Mouse (Mus musculus): ENCODE measurements around the gene Tm4sf4. TPM values are rescaled to one million over a fixed set of nuclear protein-coding genes. Genes with fewer than 3 reads are reported as not detected.

Gene Tm4sf4
- polyA plus RNA-seq (2015; fragmentation: Nextera tagmentation; extraction: Ambion mirVana): 1.4 TPM in 2 replicates

- 38% methylated on average over 10 of the region's 10 CpGs for WGBS
- Histone ChIP-seq H3K27ac (ENCODE audit: low read length) (no peak within 1 kb of the TSS), H3K9ac (replicated peaks; ENCODE audit: low read length) (no peak within 1 kb of the TSS), H3K27me3 (ENCODE audit: insufficient read depth, low read length) (no peaks in the 10 kb centered on the region), H3K4me3 (ENCODE audit: low read length) (no peak within 1 kb of the TSS), H3K4me1 (ENCODE audit: insufficient read depth, low read length) (peaks cover 12% of the 10 kb centered on the region), H3K9me3 (ENCODE audit: low read length) (no peaks in the 10 kb centered on the region), H3K4me2 (replicated peaks; ENCODE audit: low read depth, low read length) (no peak within 1 kb of the TSS; the same call in 1 of the 2 replicates), H3K36me3 (ENCODE audit: insufficient read depth, low read length) (no peaks in the 10 kb centered on the region)
- no peak for ATAC-seq (ENCODE audit: low FRiP score, low TSS enrichment)
These were observed at the start of gene Tm4sf4 for GRCm38 (mm10) chr3:57425089-57425730. Gene Tm4sf4, plus strand, starts transcription at chr3:57425314.

DNA sequence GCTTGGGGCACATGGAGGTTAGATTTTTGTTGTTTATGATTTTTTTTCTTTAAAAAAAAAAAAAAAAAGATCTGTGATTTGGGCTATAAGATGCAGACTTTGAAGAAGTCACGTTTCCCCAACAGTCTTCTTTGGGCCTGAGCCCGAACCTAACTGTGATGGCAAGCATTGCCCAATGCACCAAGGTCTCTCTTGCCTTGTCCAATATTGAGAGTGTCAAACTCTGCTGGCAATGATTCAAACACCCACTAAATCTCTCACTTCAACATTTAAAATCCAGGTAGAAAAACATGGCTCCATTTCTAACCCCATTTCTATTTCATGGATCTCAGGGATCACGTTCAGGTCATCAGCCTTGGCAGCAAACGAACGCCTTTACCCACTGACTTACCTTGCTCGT is 38.7 kb upstream of the Tm4sf4 start:
- no peaks in the 10 kb centered on the region for H3K4me1 ChIP-seq (ENCODE audit: insufficient read depth, low read length)
- 0 out of 2 replicates have a peak, but pooled peaks cover 2% of the 10 kb centered on the region for H3K9me3 ChIP-seq (ENCODE audit: low read length)
- H3K36me3 ChIP-seq (ENCODE audit: insufficient read depth, low read length): no peaks in the 10 kb centered on the region
- no peak overlapping the region for H3K27ac ChIP-seq (ENCODE audit: low read length)
- H3K4me2 ChIP-seq (replicated peaks; ENCODE audit: low read depth, low read length): no peak overlapping the region
- H3K9ac ChIP-seq (replicated peaks; ENCODE audit: low read length): no peak overlapping the region
- no peaks in the 10 kb centered on the region for H3K27me3 ChIP-seq (ENCODE audit: insufficient read depth, low read length)
- WGBS: 80% methylated on average over 6 of the region's 6 CpGs
- ATAC-seq (ENCODE audit: low FRiP score, low TSS enrichment): no peak
- no peak overlapping the region for H3K4me3 ChIP-seq (ENCODE audit: low read length)

DNA sequence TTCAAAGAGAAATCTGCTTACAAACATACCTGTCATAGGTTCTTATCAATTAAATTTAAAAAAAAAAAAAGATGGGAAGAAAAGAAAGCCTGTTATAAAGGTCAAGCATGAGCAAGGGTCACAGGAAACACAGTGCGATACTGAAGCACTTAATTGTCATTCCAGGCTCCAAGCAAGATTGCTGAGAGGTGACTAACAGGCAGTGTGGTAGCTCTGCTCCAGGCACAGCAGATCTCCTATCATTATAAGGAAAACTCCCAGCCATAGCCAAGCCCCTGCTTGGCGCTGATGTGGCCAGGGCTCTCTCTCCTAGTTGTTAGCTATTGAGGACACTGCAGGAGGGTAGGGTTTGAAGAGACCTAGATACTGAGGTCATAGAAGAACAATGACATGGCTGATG is 38.2 kb upstream of the Tm4sf4 start:
- WGBS: 73% methylated on average over 2 of the region's 2 CpGs
- H3K4me2 ChIP-seq (replicated peaks; ENCODE audit: low read depth, low read length): no peak overlapping the region
- 0 out of 2 replicates have a peak, but pooled peaks cover 2% of the 10 kb centered on the region for H3K9me3 ChIP-seq (ENCODE audit: low read length)
- H3K9ac ChIP-seq (replicated peaks; ENCODE audit: low read length): no peak overlapping the region
- no peak for ATAC-seq (ENCODE audit: low FRiP score, low TSS enrichment)
- no peaks in the 10 kb centered on the region for H3K27me3 ChIP-seq (ENCODE audit: insufficient read depth, low read length)
- H3K27ac ChIP-seq (ENCODE audit: low read length): no peak overlapping the region
- no peaks in the 10 kb centered on the region for H3K36me3 ChIP-seq (ENCODE audit: insufficient read depth, low read length)
- H3K4me1 ChIP-seq (ENCODE audit: insufficient read depth, low read length): no peaks in the 10 kb centered on the region
- no peak overlapping the region for H3K4me3 ChIP-seq (ENCODE audit: low read length)

DNA sequence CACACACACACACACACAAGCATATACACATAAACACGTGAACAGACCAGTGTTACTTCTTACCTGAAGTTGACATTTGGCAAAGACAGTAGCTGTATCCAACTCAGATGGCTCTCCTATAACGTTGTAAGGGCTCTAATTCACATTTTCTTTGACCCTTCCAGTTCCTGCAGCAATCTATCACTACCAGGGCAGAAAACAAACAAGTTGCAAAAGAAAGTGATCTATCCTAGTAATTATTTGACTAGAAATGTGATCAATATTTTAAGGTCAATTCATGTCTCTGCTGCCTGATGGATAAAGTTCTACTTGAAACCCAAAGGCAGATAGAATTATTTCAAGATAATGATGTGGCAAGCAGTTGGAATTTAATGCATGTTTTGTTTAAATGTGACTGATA is 37.5 kb upstream of the Tm4sf4 start:
- Histone ChIP-seq H3K4me3 (ENCODE audit: low read length) (no peak overlapping the region), H3K27ac (ENCODE audit: low read length) (no peak overlapping the region), H3K9me3 (ENCODE audit: low read length) (0 out of 2 replicates have a peak, but pooled peaks cover 2% of the 10 kb centered on the region), H3K27me3 (ENCODE audit: insufficient read depth, low read length) (no peaks in the 10 kb centered on the region), H3K4me2 (replicated peaks; ENCODE audit: low read depth, low read length) (no peak overlapping the region), H3K4me1 (ENCODE audit: insufficient read depth, low read length) (no peaks in the 10 kb centered on the region), H3K36me3 (ENCODE audit: insufficient read depth, low read length) (no peaks in the 10 kb centered on the region), H3K9ac (replicated peaks; ENCODE audit: low read length) (no peak overlapping the region)
- WGBS: 45% methylated on average over 2 of the region's 2 CpGs
- no peak for ATAC-seq (ENCODE audit: low FRiP score, low TSS enrichment)

- no peak overlapping the region for H3K27ac ChIP-seq (ENCODE audit: low read length)
- H3K9me3 ChIP-seq (ENCODE audit: low read length): no peaks in the 10 kb centered on the region
- no peaks in the 10 kb centered on the region for H3K4me1 ChIP-seq (ENCODE audit: insufficient read depth, low read length)
- no peak overlapping the region for H3K4me2 ChIP-seq (replicated peaks; ENCODE audit: low read depth, low read length)
- H3K27me3 ChIP-seq (ENCODE audit: insufficient read depth, low read length): no peaks in the 10 kb centered on the region
- WGBS: 91% methylated on average over 4 of the region's 4 CpGs
- no peak overlapping the region for H3K9ac ChIP-seq (replicated peaks; ENCODE audit: low read length)
- ATAC-seq (ENCODE audit: low FRiP score, low TSS enrichment): no peak
- no peak overlapping the region for H3K4me3 ChIP-seq (ENCODE audit: low read length)
- no peaks in the 10 kb centered on the region for H3K36me3 ChIP-seq (ENCODE audit: insufficient read depth, low read length)
These were observed 13.6 kb upstream of the Tm4sf4 start for GRCm38 (mm10) chr3:57411535-57411934.

- no peak for ATAC-seq (ENCODE audit: low FRiP score, low TSS enrichment)
- Histone ChIP-seq H3K36me3 (ENCODE audit: insufficient read depth, low read length) (no peaks in the 10 kb centered on the region), H3K27me3 (ENCODE audit: insufficient read depth, low read length) (no peaks in the 10 kb centered on the region), H3K4me2 (replicated peaks; ENCODE audit: low read depth, low read length) (no peak overlapping the region), H3K4me3 (ENCODE audit: low read length) (no peak overlapping the region), H3K9ac (replicated peaks; ENCODE audit: low read length) (no peak overlapping the region), H3K4me1 (ENCODE audit: insufficient read depth, low read length) (no peaks in the 10 kb centered on the region), H3K9me3 (ENCODE audit: low read length) (no peaks in the 10 kb centered on the region), H3K27ac (ENCODE audit: low read length) (no peak overlapping the region)
- 69% methylated on average over 2 of the region's 2 CpGs for WGBS
These were observed 4.9 kb upstream of the Tm4sf4 start for GRCm38 (mm10) chr3:57420233-57420632.

GRCm38 (mm10) chr3:57420660-57421059 is 4.5 kb upstream of the Tm4sf4 start:
- H3K9ac ChIP-seq (replicated peaks; ENCODE audit: low read length): no peak overlapping the region
- no peaks in the 10 kb centered on the region for H3K27me3 ChIP-seq (ENCODE audit: insufficient read depth, low read length)
- no peaks in the 10 kb centered on the region for H3K36me3 ChIP-seq (ENCODE audit: insufficient read depth, low read length)
- H3K27ac ChIP-seq (ENCODE audit: low read length): no peak overlapping the region
- no peaks in the 10 kb centered on the region for H3K9me3 ChIP-seq (ENCODE audit: low read length)
- H3K4me3 ChIP-seq (ENCODE audit: low read length): no peak overlapping the region
- H3K4me1 ChIP-seq (ENCODE audit: insufficient read depth, low read length): no peaks in the 10 kb centered on the region
- H3K4me2 ChIP-seq (replicated peaks; ENCODE audit: low read depth, low read length): no peak overlapping the region
- WGBS: 90% methylated on average over 1 of the region's 1 CpGs
- ATAC-seq (ENCODE audit: low FRiP score, low TSS enrichment): no peak

- no peaks in the 10 kb centered on the region for H3K9me3 ChIP-seq (ENCODE audit: low read length)
- ATAC-seq (ENCODE audit: low FRiP score, low TSS enrichment): no peak
- no peak overlapping the region for H3K9ac ChIP-seq (replicated peaks; ENCODE audit: low read length)
- no peak overlapping the region for H3K27ac ChIP-seq (ENCODE audit: low read length)
- no peak overlapping the region for H3K4me3 ChIP-seq (ENCODE audit: low read length)
- no peaks in the 10 kb centered on the region for H3K27me3 ChIP-seq (ENCODE audit: insufficient read depth, low read length)
- H3K4me1 ChIP-seq (ENCODE audit: insufficient read depth, low read length): peaks cover 12% of the 10 kb centered on the region
- no peak overlapping the region for H3K4me2 ChIP-seq (replicated peaks; ENCODE audit: low read depth, low read length)
- H3K36me3 ChIP-seq (ENCODE audit: insufficient read depth, low read length): no peaks in the 10 kb centered on the region
- WGBS: 83% methylated on average over 11 of the region's 11 CpGs
These were observed 1.2 kb downstream of the Tm4sf4 start for GRCm38 (mm10) chr3:57426351-57426750.

GRCm38 (mm10) chr3:57428682-57429464 is 3.8 kb downstream of the Tm4sf4 start:
- no peak overlapping the region for H3K4me2 ChIP-seq (replicated peaks; ENCODE audit: low read depth, low read length)
- 9% methylated on average over 5 of the region's 5 CpGs for WGBS
- H3K9me3 ChIP-seq (ENCODE audit: low read length): no peaks in the 10 kb centered on the region
- peak; percentile 64; the same call in 1 of the 2 replicates for ATAC-seq (ENCODE audit: low FRiP score, low TSS enrichment)
- no peak overlapping the region for H3K9ac ChIP-seq (replicated peaks; ENCODE audit: low read length)
- H3K27ac ChIP-seq (ENCODE audit: low read length): peak overlapping the region; percentile 50; the same call in 1 of the 2 replicates
- no peak overlapping the region for H3K4me3 ChIP-seq (ENCODE audit: low read length)
- peaks cover 12% of the 10 kb centered on the region for H3K4me1 ChIP-seq (ENCODE audit: insufficient read depth, low read length)
- H3K36me3 ChIP-seq (ENCODE audit: insufficient read depth, low read length): no peaks in the 10 kb centered on the region
- H3K27me3 ChIP-seq (ENCODE audit: insufficient read depth, low read length): no peaks in the 10 kb centered on the region

- WGBS: 36% methylated on average over 4 of the region's 4 CpGs
- peak overlapping the region; percentile 0; the same call in 1 of the 2 replicates for H3K27ac ChIP-seq (ENCODE audit: low read length)
- no peaks in the 10 kb centered on the region for H3K36me3 ChIP-seq (ENCODE audit: insufficient read depth, low read length)
- no peak overlapping the region for H3K4me2 ChIP-seq (replicated peaks; ENCODE audit: low read depth, low read length)
- H3K9ac ChIP-seq (replicated peaks; ENCODE audit: low read length): no peak overlapping the region
- no peaks in the 10 kb centered on the region for H3K9me3 ChIP-seq (ENCODE audit: low read length)
- peaks cover 12% of the 10 kb centered on the region for H3K4me1 ChIP-seq (ENCODE audit: insufficient read depth, low read length)
- no peaks in the 10 kb centered on the region for H3K27me3 ChIP-seq (ENCODE audit: insufficient read depth, low read length)
- ATAC-seq (ENCODE audit: low FRiP score, low TSS enrichment): no peak
- H3K4me3 ChIP-seq (ENCODE audit: low read length): no peak overlapping the region
These were observed 4.4 kb downstream of the Tm4sf4 start for GRCm38 (mm10) chr3:57429486-57429885.

Data from kidney, embryonic 16.5 days (tissue).